Mouse (Mus musculus) heart, postnatal 0 days (tissue): ENCODE results near the gene Cd300lf. TPM values are rescaled to one million over a fixed set of nuclear protein-coding genes. Genes with fewer than 3 reads are reported as not detected.
A peak's percentile ranks its signal among the peaks of the same experiment; 100 is the strongest.

Experiments
- ATAC-seq: fragments of 200-750 bp; cut with Nextera tagmentation; 2 replicates; pipeline ENCODE4 v1.8.0; 2017; ENCODE audit warnings: low read depth, moderate number of reproducible peaks, moderate library complexity; ENCODE audit not compliant: insufficient read depth
- DNase-seq: peaks from one replicate; pipeline ENCODE4 v3.0.0-alpha.2; 2016; ENCODE audit warnings: low spot score
- H3K27ac ChIP-seq: fragments of 300-500 bp; sonication (generic); 2 replicates; pipeline ENCODE4 v1.5.1; 2014; ENCODE audit warnings: low read depth, mild to moderate bottlenecking
- H3K27me3 ChIP-seq: fragments of 300-500 bp; sonication (generic); 2 replicates; pipeline ENCODE4 v1.6.1; 2014; ENCODE audit warnings: low read length, mixed read lengths; ENCODE audit not compliant: control insufficient read depth, insufficient read depth
- H3K36me3 ChIP-seq: fragments of 300-500 bp; sonication (generic); replicated peaks from 2 replicates; pipeline ENCODE4 v1.6.1; 2014; ENCODE audit warnings: low read length, mixed read lengths; ENCODE audit not compliant: control insufficient read depth, insufficient read depth
- H3K4me1 ChIP-seq: fragments of 300-500 bp; sonication (generic); 2 replicates; pipeline ENCODE4 v1.6.1; 2014; ENCODE audit warnings: antibody characterized with exemption; ENCODE audit not compliant: control insufficient read depth, insufficient read depth
- H3K4me2 ChIP-seq: fragments of 300-500 bp; sonication (generic); 2 replicates; pipeline ENCODE4 v1.6.1; 2014; ENCODE audit warnings: low read depth, mild to moderate bottlenecking, low read length, moderate library complexity
- H3K4me3 ChIP-seq: fragments of 300-500 bp; sonication (generic); 2 replicates; pipeline ENCODE4 v1.5.1; 2014; ENCODE audit warnings: low read depth, low read length
- H3K9ac ChIP-seq: fragments of 300-500 bp; sonication (generic); replicated peaks from 2 replicates; pipeline ENCODE4 v1.6.1; 2014; ENCODE audit warnings: low read depth, low read length, mixed read lengths
- H3K9me3 ChIP-seq: fragments of 300-500 bp; sonication (generic); replicated peaks from 2 replicates; pipeline ENCODE4 v1.6.1; 2016; ENCODE audit warnings: low read length; ENCODE audit not compliant: control insufficient read depth
- CTCF ChIP-seq: IDR thresholded peaks from 2 replicates; pipeline ENCODE4 v1.5.1; 2016; ENCODE audit warnings: antibody characterized with exemption, control low read depth, low read depth
- EP300 ChIP-seq: IDR thresholded peaks from 2 replicates; pipeline ENCODE4 v1.6.1; 2016; ENCODE audit warnings: antibody characterized with exemption, low read depth
- WGBS: fragments of 180-500 bp; shearing (Covaris S2); extraction: QIAGEN DNeasy Blood & Tissue Kit; methylation state at CpG from one replicate; pipeline ENCODE4 v1.1.7; 2014; 5-methylcytosine and 5-hydroxymethylcytosine counted together
- polyA plus RNA-seq: library from polyadenylated mRNA; unstranded; fragments of >200 nt; fragmentation: Nextera tagmentation; extraction: Ambion mirVana; gene quantifications from 2 replicates; pipeline ENCODE4 v1.2.1, GENCODE M21; 2015
- total RNA-seq: library from RNA; depleted of rRNA; stranded (reverse); fragments of >200 nt; gene quantifications from 2 replicates; pipeline ENCODE4 v1.2.3, GENCODE M21; 2014; ENCODE audit warnings: low replicate concordance

Gene Cd300lf
- total and polyA plus RNA-seq, 2 experiments from 2014 or later, result 0.15 to 0.96 TPM

GRCm38 (mm10) chr11:115077436-115077835 is 56.4 kb downstream of the Cd300lf start:
- Histone ChIP-seq H3K27ac (no peak overlapping the region), H3K4me2 (no peak overlapping the region), H3K4me1 (no peaks in the 10 kb centered on the region), H3K4me3 (no peak overlapping the region), H3K27me3 (no peaks in the 10 kb centered on the region), H3K9me3 (no peaks in the 10 kb centered on the region), H3K9ac (no peak overlapping the region), H3K36me3 (no peaks in the 10 kb centered on the region)
- TF ChIP-seq EP300 (no peak), CTCF (no peak)
- ATAC-seq (no peak), DNase-seq (no peak)
- 92% methylated on average over 1 of the region's 1 CpGs for WGBS

DNA sequence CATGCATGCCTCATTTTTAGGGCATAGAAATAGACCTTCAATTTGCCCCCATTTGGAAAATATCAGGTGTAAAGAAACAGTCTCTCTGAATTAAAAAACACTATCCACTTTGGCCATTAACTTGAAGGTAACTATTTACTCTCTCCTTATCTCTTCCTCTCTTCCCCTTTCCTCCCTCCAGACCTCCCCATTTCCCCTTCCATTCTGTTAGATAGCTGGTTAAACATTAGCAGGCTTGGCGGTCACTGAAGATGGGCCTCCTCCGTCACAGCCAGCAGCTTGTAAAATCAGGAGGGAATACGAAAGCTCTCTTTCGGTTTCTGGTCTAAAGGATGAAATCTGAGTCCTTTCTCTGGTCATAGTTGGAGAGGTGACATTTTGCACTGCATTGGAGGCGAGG is 57.9 kb downstream of the Cd300lf start:
- ATAC-seq, result no peak
- no peak overlapping the region for H3K9ac ChIP-seq
- no peaks in the 10 kb centered on the region for H3K36me3 ChIP-seq
- WGBS, result 40% methylated on average over 5 of the region's 5 CpGs
- no peaks in the 10 kb centered on the region for H3K4me1 ChIP-seq
- no peaks in the 10 kb centered on the region for H3K27me3 ChIP-seq
- no peak overlapping the region for H3K27ac ChIP-seq
- H3K4me3 ChIP-seq, result no peak overlapping the region
- no peaks in the 10 kb centered on the region for H3K9me3 ChIP-seq
- TF ChIP-seq EP300 (no peak), CTCF (no peak)
- DNase-seq, result no peak
- no peak overlapping the region for H3K4me2 ChIP-seq

DNA sequence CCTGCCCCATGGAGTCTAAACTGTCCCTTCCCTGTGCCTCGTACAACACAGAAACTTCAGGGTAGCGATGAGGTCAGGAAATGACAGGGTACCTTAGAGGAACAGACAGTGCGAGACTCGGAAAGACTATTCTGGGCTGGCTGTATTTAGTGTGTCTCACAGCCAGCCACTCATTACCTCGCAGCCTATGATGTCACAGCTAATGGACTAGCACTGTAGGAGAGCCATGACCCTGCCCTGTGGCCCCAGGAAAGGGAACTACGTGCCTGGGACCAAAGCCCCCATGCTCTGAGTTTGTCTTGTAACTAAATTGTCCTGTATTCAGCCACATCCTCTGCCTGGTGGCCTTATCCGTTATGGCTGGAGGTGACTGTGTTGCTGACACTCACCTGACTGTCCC is 58.4 kb downstream of the Cd300lf start:
- no peak for ATAC-seq
- DNase-seq, result no peak
- WGBS, result 55% methylated on average over 7 of the region's 7 CpGs
- no peak overlapping the region for H3K4me2 ChIP-seq
- no peaks in the 10 kb centered on the region for H3K27me3 ChIP-seq
- TF ChIP-seq CTCF (no peak), EP300 (no peak)
- H3K36me3 ChIP-seq, result no peaks in the 10 kb centered on the region
- no peaks in the 10 kb centered on the region for H3K9me3 ChIP-seq
- H3K9ac ChIP-seq, result no peak overlapping the region
- H3K4me1 ChIP-seq, result no peaks in the 10 kb centered on the region
- H3K4me3 ChIP-seq, result no peak overlapping the region
- H3K27ac ChIP-seq, result no peak overlapping the region

GRCm38 (mm10) chr11:115073002-115073401 is 60.8 kb downstream of the Cd300lf start:
- WGBS, result 64% methylated on average over 5 of the region's 5 CpGs
- H3K36me3 ChIP-seq, result no peaks in the 10 kb centered on the region
- ATAC-seq (no peak), DNase-seq (no peak)
- H3K9me3 ChIP-seq, result no peaks in the 10 kb centered on the region
- H3K27ac ChIP-seq, result no peak overlapping the region
- no peak overlapping the region for H3K4me3 ChIP-seq
- TF ChIP-seq EP300 (no peak), CTCF (no peak)
- H3K9ac ChIP-seq, result no peak overlapping the region
- H3K4me1 ChIP-seq, result no peaks in the 10 kb centered on the region
- no peaks in the 10 kb centered on the region for H3K27me3 ChIP-seq
- H3K4me2 ChIP-seq, result no peak overlapping the region

- Histone ChIP-seq H3K4me1 (no peaks in the 10 kb centered on the region), H3K4me2 (peak overlapping the region; percentile 37), H3K9me3 (no peaks in the 10 kb centered on the region), H3K4me3 (no peak overlapping the region), H3K27me3 (no peaks in the 10 kb centered on the region), H3K9ac (no peak overlapping the region), H3K27ac (peak overlapping the region; percentile 43; the same call in 1 of the 2 replicates), H3K36me3 (no peaks in the 10 kb centered on the region)
- TF ChIP-seq EP300 (no peak), CTCF (no peak)
- DNase-seq (peak; percentile 39), ATAC-seq (peak; percentile 49; the same call in 1 of the 2 replicates)
- 20% methylated on average over 14 of the region's 14 CpGs for WGBS
Measured at GRCm38 (mm10) chr11:115071631-115072294, 62.0 kb downstream of the Cd300lf start.

DNA sequence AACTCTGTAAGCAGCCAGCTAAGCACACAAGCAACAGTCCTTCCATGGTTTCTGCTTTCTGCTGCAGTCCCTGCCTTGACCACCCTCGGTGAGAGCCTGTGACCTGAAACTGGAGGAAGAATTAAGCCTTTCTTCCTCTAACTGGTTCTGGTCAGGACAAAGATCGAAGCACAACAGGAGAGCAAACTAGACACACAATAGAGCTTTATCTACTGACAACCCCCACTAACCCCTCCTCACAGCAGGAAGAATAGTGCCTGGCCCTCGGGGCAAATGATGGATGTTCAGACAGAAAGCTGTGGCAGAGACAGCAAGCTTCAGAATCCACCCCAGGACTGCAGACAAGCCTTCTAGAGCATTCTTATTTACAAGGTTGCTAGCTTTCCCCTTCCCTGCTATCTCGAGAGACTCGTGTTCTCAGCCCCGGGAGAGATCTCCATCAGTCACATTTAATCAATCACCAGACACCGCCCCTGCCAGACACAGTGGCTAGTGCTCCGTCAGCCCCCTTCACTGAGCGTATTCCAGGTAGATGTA is 62.7 kb downstream of the Cd300lf start:
- Histone ChIP-seq H3K9me3 (no peaks in the 10 kb centered on the region), H3K36me3 (no peaks in the 10 kb centered on the region), H3K4me2 (0 out of 2 replicates have a peak overlapping the region, but pooled peaks have one; percentile 10), H3K9ac (no peak overlapping the region), H3K27ac (no peak overlapping the region), H3K4me3 (no peak overlapping the region), H3K4me1 (no peaks in the 10 kb centered on the region), H3K27me3 (no peaks in the 10 kb centered on the region)
- 12% methylated on average over 9 of the region's 9 CpGs for WGBS
- DNase-seq (no peak), ATAC-seq (no peak)
- no peak for TF ChIP-seq EP300
